Mouse (Mus musculus) E14TG2a.4 (cell line): ENCODE measurements around the gene Tcf7l2.

Experiments used
- CTCF ChIP-seq: conservative IDR thresholded peaks from 2 replicates; pipeline ENCODE4 v1.5.1; 2014; ENCODE audit warnings: low read length
- POU5F1 ChIP-seq: IDR thresholded peaks from 2 replicates; pipeline ENCODE4 v1.6.1; 2014; ENCODE audit warnings: low read length, borderline replicate concordance

GRCm38 (mm10) chr19:55746241-55746640 is 4.6 kb downstream of the Tcf7l2 start:
- TF ChIP-seq CTCF (no peak), POU5F1 (no peak)
